Comparison of ENCODE assay signal across 8 mouse cellular contexts in the genomic region with DNA sequence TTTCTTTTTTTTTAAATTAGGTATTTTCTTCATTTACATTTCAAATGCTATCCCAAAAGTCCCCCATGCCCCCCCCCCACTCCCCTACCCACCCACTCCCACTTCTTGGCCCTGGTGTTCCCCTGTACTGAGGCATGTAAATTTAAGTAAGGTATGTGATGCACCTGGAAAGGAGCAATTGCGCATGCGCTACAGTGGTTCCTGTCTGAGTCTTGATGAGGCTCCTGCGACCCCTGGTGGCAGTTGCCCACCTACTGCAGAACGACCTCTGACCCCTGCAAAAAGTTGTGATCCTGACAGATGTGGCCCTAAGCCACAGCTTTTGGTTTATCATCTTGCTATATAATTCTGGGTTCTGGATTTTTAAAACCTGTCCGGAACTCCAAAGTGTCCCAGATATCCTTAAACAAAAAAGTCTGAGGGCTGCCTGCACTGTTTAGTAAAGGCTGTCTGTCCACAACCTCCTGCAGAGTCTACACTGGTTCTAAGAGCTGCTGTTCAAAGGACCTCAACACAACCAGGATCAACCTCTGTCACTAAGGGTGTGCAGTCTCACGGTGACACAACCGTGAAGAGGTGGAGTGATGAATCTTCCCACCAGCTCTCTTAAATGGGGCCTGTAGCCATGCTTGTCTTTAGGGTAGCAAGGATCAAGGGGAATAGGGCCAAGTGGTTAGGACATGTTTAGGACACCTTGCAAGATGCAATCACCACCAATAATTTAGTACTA. TPM values are rescaled to one million over a fixed set of nuclear protein-coding genes. Genes with fewer than 3 reads are reported as not detected.
DNase-seq lines count a peak whose midpoint lies in the region; ATAC-seq and TF ChIP-seq lines count a peak whose summit lies in the region.

No protein-coding gene starts in this region.

- H3K4me2 ChIP-seq in lung, postnatal 0 days (replicated peaks; ENCODE audit: low read depth, low read length) = no peak overlapping the region

- no peak for TF ChIP-seq EP300 in lung, postnatal 0 days (IDR thresholded peaks at IDR 0.05)

- no peaks in the 10 kb centered on the region; the same call in 1 of the 2 replicates for H3K4me1 ChIP-seq in lung, postnatal 0 days (ENCODE audit: insufficient read depth, low read depth, low read length)

- H3K36me3 ChIP-seq in lung, postnatal 0 days (ENCODE audit: insufficient read depth, low read length) = no peaks in the 10 kb centered on the region

- peak; percentile 31 for DNase-seq in 416B (ENCODE audit: low read depth)
- peak; percentile 47 for DNase-seq in c-Kit-positive CD71-positive TER-119-positive erythroid progenitor cells, embryonic 14.5 days (ENCODE audit: low spot score)
- peak; percentile 65 for DNase-seq in gastrocnemius, postnatal 10 days
- peak; percentile 60 for DNase-seq in kidney, adult 18-20 months
- DNase-seq in lung, postnatal 0 days (ENCODE audit: low spot score) = peak; percentile 90
- peak; percentile 88 for DNase-seq in retina, postnatal 1 day
- DNase-seq in layer of hippocampus, adult 9-10 months (ENCODE audit: low spot score) = no peak

- WGBS in lung, postnatal 0 days = 40% methylated on average over 7 of the region's 7 CpGs

- peak; percentile 96 for ATAC-seq in CD4-positive, CD25-positive, alpha-beta regulatory T cell, adult 4 months
- peak; percentile 43 for ATAC-seq in lung, postnatal 0 days

- H3K27me3 ChIP-seq in lung, postnatal 0 days (replicated peaks; ENCODE audit: insufficient read depth, low read length) = no peaks in the 10 kb centered on the region

- H3K27ac ChIP-seq in lung, postnatal 0 days (ENCODE audit: low read length) = no peak overlapping the region

- no peak overlapping the region for H3K4me3 ChIP-seq in lung, postnatal 0 days (ENCODE audit: low read depth, low read length)

- no peak overlapping the region for H3K9ac ChIP-seq in lung, postnatal 0 days (replicated peaks; ENCODE audit: low read depth)

- H3K9me3 ChIP-seq in lung, postnatal 0 days (ENCODE audit: low read length) = no peaks in the 10 kb centered on the region

- TF ChIP-seq CTCF in lung, postnatal 0 days (IDR thresholded peaks at IDR 0.05) = peak; percentile 85

RNA-seq across cellular contexts. Expression of a gene that starts 40.6 kb away (rescaled TPM):
- polyA plus RNA-seq in CD4-positive, CD25-positive, alpha-beta regulatory T cell, adult 4 months (2017; shearing (Covaris generic)) = 1 to 10 TPM; 3.4 to 5.1 TPM
- total RNA-seq in gastrocnemius, postnatal 10 days (2021) = 10 to 100 TPM; 73.3 to 74.1 TPM
- polyA plus RNA-seq in lung, postnatal 0 days (2015; fragmentation: Nextera tagmentation; extraction: Ambion mirVana) = 6.6 and 6.9 TPM in 2 replicates
